Mouse (Mus musculus) Patski (cell line): ENCODE data around the gene AI467606. TPM values are rescaled to one million over a fixed set of nuclear protein-coding genes. Genes with fewer than 3 reads are reported as not detected.

Experiments used
- ATAC-seq: fragments of 100-300 bp; one replicate; pipeline ENCODE4 v1.8.0; 2021
- CTCF ChIA-PET: fragments of 350-600 bp; sonication (Branson Sonifier 250); formaldehyde crosslinking; loops from one replicate; lab custom pipeline; 2022; ENCODE audit warnings: inconsistent platforms; lab: Charles Lee
- POLR2A ChIA-PET: fragments of 350-600 bp; sonication (Branson Sonifier 250); formaldehyde crosslinking; loops from one replicate; lab custom pipeline; 2022; ENCODE audit warnings: antibody characterized with exemption, inconsistent platforms; lab: Charles Lee
- DNase-seq: peaks from one replicate; pipeline ENCODE4 v3.0.0-alpha.2; 2011; ENCODE audit warnings: low read depth, low spot score
- H3K27me3 ChIP-seq: fragments of 371-371 bp; one replicate; pipeline ENCODE4 v1.5.1; 2021
- CTCF ChIP-seq: fragments of 100-300 bp; IDR thresholded peaks from one replicate; pipeline ENCODE4 v1.5.1; 2021
- in situ Hi-C: fragments of 300-500 bp; cut with MboI; formaldehyde crosslinking; loops from 3 replicates; pipeline ENCODE4 v1.11.1; 2018; ENCODE audit warnings: low pct_unique_long_range_greater_than_20kb, mixed read lengths
- polyA plus RNA-seq: library from polyadenylated mRNA; unstranded; gene quantifications from one replicate; pipeline ENCODE4 v1.2.3, GENCODE M21; 2021

Gene AI467606
- polyA plus RNA-seq, 1 experiment from 2014 or later: 0.71 TPM

GRCm38 (mm10) chr7:127139562-127139961, 48.4 kb downstream of the AI467606 start:
- no peak for DNase-seq
- no peak for ATAC-seq
- POLR2A ChIA-PET: interaction anchor here (0.6 kb wide), 1 partner anchor 17 kb away, joined by 3 read pairs; no protein-coding TSS in a partner anchor
- H3K27me3 ChIP-seq: no peaks in the 10 kb centered on the region
- CTCF ChIA-PET: interaction anchor here (1.0 to 1.1 kb wide), 2 partner anchors 10 to 36 kb away, joined by 3 to 4 read pairs; no protein-coding TSS in a partner anchor
- TF ChIP-seq CTCF: no peak
- in situ Hi-C loops: no loop called here

GRCm38 (mm10) chr7:127140623-127141404, 49.7 kb downstream of the AI467606 start:
- no peak for TF ChIP-seq CTCF
- in situ Hi-C loops: no loop called here
- H3K27me3 ChIP-seq: no peaks in the 10 kb centered on the region
- ChIA-PET POLR2A (no interaction called here), CTCF (interaction anchor here (0.8 kb wide), 1 partner anchor 10 kb away, joined by 3 read pairs; no protein-coding TSS in a partner anchor)
- ATAC-seq (no peak), DNase-seq (no peak)

GRCm38 (mm10) chr7:127142214-127142613, 51.1 kb downstream of the AI467606 start:
- no peaks in the 10 kb centered on the region for H3K27me3 ChIP-seq
- in situ Hi-C loops: no loop called here
- ATAC-seq: no peak
- ChIA-PET POLR2A (interaction anchor here (0.6 kb wide), 1 partner anchor 31 kb away, joined by 3 read pairs; no protein-coding TSS in a partner anchor), CTCF (interaction anchor here (2.5 kb wide), 1 partner anchor 12 kb away, joined by 6 read pairs; no protein-coding TSS in a partner anchor)
- TF ChIP-seq CTCF: no peak
- DNase-seq: no peak

- in situ Hi-C loops: no loop called here
- no peak for TF ChIP-seq CTCF
- POLR2A ChIA-PET: interaction anchor here (0.6 kb wide), 1 partner anchor 31 kb away, joined by 3 read pairs; no protein-coding TSS in a partner anchor
- H3K27me3 ChIP-seq: no peaks in the 10 kb centered on the region
- no peak for DNase-seq
- CTCF ChIA-PET: interaction anchor here (2.5 kb wide), 1 partner anchor 12 kb away, joined by 6 read pairs; no protein-coding TSS in a partner anchor
- no peak for ATAC-seq
Measured at GRCm38 (mm10) chr7:127142666-127143065, 51.5 kb downstream of the AI467606 start.

Other genes with a start within 250 kb of the AI467606 start
- gene Doc2a, start 243.9 kb upstream of the AI467606 start, polyA plus RNA-seq: not detected
- gene Hirip3, start 229.4 kb upstream of the AI467606 start, polyA plus RNA-seq: 58.5 TPM
- 67.7 TPM for gene Ino80e, start 229.0 kb upstream of the AI467606 start, polyA plus RNA-seq
- gene Taok2, start 206.7 kb upstream of the AI467606 start, polyA plus RNA-seq: 66.0 TPM
- 48.0 TPM for gene Tmem219, start 168.4 kb upstream of the AI467606 start, polyA plus RNA-seq
- gene Kctd13, start 162.5 kb upstream of the AI467606 start, polyA plus RNA-seq: 14.0 TPM
- not detected for gene Asphd1, start 141.8 kb upstream of the AI467606 start, polyA plus RNA-seq
- gene Sez6l2, start 140.8 kb upstream of the AI467606 start, polyA plus RNA-seq: 0.08 TPM
- 143 TPM for gene Cdipt, start 115.4 kb upstream of the AI467606 start, polyA plus RNA-seq
- 1.3 TPM for gene Cdiptos, start 115.3 kb upstream of the AI467606 start, polyA plus RNA-seq
- 104 TPM for gene Mvp, start 76.7 kb upstream of the AI467606 start, polyA plus RNA-seq
- gene Pagr1b, start 74.9 kb upstream of the AI467606 start, polyA plus RNA-seq: 0.33 TPM
- 17.5 TPM for gene Pagr1a, start 74.0 kb upstream of the AI467606 start, polyA plus RNA-seq
- gene Gm42742, start 70.3 kb upstream of the AI467606 start, polyA plus RNA-seq: 39.5 TPM
- gene Prrt2, start 70.1 kb upstream of the AI467606 start, polyA plus RNA-seq: 0.36 TPM
- gene Maz, start 64.3 kb upstream of the AI467606 start, polyA plus RNA-seq: 139 TPM
- gene Kif22, start 48.9 kb upstream of the AI467606 start, polyA plus RNA-seq: 47.3 TPM
- gene Zg16, start 4.0 kb upstream of the AI467606 start, polyA plus RNA-seq: not detected
- not detected for gene Qprt, start 30.9 kb downstream of the AI467606 start, polyA plus RNA-seq
- gene Spn, start 46.5 kb downstream of the AI467606 start, polyA plus RNA-seq: 0.21 TPM
- 66.6 TPM for gene Cd2bp2, start 104.7 kb downstream of the AI467606 start, polyA plus RNA-seq
- 51.7 TPM for gene Tbc1d10b, start 117.1 kb downstream of the AI467606 start, polyA plus RNA-seq
- 6.9 TPM for gene Mylpf, start 117.5 kb downstream of the AI467606 start, polyA plus RNA-seq
- gene Zfp553, start 141.7 kb downstream of the AI467606 start, polyA plus RNA-seq: 17.7 TPM
- 2.1 TPM for gene Sept1, start 141.8 kb downstream of the AI467606 start, polyA plus RNA-seq
- 45.1 TPM for gene Zfp771, start 152.9 kb downstream of the AI467606 start, polyA plus RNA-seq
- 30.0 TPM for gene Dctpp1, start 169.3 kb downstream of the AI467606 start, polyA plus RNA-seq
- 89.8 TPM for gene Sephs2, start 182.7 kb downstream of the AI467606 start, polyA plus RNA-seq
- 0.30 TPM for gene Itgal, start 204.9 kb downstream of the AI467606 start, polyA plus RNA-seq